Mouse (Mus musculus): ENCODE measurements around the gene Ptpn6. TPM values are rescaled to one million over a fixed set of nuclear protein-coding genes. Genes with fewer than 3 reads are reported as not detected.
A peak's percentile ranks its signal among the peaks of the same experiment; 100 is the strongest.

The Ptpn6 gene
- total RNA-seq, 1 experiment from 2014 or later: 315 TPM

DNA sequence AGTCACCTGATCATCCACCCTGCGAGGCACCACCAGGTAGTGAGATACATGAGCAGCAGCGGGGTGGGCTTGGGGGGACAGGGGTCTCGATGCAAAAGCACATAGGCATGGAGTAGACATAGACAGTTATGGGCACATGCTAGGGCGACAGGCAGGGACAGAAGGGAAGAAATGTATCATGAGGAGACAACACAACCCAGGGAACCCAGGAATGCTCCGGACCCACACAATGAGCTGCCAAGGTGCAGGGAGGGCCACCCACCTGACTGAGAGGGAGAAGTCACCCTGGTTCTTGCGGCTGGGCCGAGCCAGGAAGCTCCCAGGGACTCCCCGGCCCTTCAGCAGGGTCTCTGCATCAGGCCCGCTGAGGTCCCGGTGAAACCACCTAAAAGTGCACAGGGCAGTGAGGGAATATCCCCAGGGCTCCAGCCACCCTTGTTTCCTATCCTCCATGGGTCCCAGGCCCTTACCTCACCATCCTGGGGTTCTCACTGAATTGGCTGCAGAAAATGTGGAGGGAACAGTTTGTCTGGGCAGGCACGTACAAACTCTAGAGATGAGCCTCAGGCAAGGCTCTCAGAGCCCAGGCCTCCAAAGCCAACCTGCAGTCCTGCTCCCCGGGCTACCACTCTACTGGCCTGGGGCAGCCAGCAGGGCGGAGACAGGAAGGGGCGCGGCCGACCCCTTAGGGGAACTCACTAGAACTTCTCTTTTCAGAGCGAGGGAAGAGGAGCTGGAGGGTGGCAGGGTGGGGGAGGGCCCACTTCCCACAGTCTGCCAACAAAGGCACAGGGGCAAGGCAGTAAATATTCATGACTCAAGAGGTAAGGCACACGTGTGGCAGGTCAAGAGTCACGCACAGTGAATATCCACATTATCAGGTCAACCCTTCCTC is 5.8 kb downstream of the Ptpn6 start:
- peak; percentile 84 for ATAC-seq (replicated peaks; ENCODE audit: low read depth, poor library complexity, severe bottlenecking)

DNA sequence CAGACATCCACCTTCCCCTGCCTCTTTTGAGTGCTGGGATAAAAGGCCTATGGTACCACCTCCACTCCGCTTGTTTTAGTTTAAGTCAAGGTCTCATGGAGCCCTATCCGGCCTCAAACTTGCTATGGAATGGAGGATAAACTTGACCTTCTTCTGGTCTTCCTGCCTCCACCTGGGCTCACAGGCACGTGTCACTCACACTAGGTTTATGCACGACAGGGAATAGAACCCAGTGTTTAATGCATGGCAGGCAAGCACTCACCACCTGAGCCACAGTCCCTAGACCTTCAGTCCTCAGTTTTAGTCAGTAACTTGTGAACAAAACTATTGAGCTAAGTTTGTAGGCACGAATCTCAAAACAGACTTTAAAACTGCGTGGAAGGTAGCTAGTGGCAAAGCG is 7.5 kb downstream of the Ptpn6 start:
- no peak for ATAC-seq (replicated peaks; ENCODE audit: low read depth, poor library complexity, severe bottlenecking)

DNA sequence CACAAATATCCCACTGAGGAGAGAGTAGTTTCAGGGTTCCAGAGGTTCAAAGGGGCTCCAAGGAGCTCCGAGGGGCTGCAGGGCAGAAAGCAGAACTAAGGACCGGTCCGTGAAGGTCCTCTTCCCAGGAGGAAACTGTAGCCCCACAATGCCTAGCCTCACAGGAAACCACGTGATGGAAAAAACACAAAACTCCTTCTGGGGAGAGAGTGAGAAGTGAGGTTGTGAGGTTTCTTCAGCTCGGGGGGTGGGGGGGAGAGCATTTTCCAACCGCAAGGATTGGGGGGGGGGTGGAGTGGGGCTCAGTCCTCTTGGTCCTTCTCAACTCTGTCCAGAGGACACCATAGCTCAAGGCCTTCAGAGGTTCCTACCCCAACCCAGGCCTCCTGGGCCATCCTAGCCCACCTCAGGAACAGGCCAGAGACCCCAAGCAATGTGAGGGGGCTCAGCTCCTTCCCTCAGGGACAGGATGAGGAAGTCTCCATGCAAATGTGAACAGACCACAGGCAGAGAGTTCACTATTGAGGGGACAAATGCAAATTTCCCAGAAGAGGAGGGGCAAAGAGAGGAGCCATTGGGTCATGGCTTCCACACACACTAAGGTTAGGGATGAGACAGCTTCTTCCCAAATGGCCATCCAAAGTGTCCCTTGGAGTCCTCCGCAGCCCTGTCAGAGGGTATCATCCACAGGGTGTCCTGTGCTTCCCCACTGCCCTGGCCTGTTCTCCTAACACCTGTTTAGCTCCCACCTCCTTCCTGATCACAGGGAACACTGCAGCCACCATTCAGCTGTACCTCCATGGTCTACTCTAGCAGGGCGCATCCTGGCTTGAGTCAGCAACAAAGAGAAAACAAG is 8.4 kb downstream of the Ptpn6 start:
- ATAC-seq (replicated peaks; ENCODE audit: low read depth, poor library complexity, severe bottlenecking): peak; percentile 70

DNA sequence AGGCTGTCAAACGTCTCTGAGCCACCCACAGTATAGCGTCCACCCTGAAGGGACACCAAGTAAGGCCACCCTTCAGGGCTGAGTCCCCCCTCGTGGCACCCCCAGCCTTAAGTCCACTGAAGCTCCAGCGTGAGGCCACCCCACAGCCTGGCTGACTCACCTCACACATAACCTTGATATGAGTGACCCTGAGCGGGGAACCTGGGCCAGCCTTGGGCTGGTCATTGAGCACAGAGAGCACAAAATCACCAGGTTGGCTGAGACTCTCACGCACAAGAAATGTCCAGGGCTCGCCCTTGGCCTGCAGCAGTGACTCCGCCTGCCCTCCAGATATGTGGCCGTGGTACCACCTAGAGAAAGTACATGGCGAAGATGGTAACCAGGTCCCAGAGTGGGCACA is 9.9 kb downstream of the Ptpn6 start:
- no peak for ATAC-seq (replicated peaks; ENCODE audit: low read depth, poor library complexity, severe bottlenecking)

DNA sequence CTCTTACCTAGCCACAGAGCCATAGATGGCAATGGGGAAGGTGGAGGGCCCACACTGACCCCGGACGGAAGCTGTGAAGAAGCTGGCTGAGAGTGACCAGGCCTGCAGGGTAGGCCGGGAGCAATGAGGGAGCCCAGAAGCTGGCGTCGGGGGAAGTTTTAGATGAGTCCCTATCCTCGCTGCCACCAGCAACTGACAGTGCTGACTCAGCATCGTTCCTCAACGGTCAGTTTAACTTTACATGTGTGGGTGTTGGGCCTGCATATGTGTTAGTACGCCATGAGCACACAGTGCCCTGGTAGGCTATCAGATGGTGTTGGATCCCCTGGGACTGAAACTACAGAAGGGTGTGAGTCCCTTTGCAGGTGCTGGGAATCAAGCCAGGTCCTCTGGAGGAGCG is 14.0 kb downstream of the Ptpn6 start:
- no peak for ATAC-seq (replicated peaks; ENCODE audit: low read depth, poor library complexity, severe bottlenecking)

DNA sequence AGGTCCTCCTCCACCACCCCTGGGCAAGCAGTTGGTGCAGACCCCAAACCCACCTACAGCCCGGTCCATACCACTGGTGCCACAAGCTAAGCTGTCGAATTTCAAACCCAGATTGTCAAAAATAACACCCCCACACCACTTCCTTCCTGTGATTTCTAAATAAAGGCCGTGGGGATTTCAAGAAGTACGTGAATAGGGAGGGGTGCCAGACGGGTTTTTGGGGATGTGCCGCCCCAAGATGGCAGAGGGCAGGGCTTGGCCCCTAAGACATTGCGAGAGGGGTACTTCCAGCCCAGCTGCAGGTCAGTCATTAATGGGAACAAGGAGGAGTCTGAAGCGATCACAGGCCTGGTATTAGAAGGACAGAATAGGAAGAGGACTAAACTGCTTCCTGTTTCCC is 15.0 kb downstream of the Ptpn6 start:
- ATAC-seq (replicated peaks; ENCODE audit: low read depth, poor library complexity, severe bottlenecking): peak; percentile 50

DNA sequence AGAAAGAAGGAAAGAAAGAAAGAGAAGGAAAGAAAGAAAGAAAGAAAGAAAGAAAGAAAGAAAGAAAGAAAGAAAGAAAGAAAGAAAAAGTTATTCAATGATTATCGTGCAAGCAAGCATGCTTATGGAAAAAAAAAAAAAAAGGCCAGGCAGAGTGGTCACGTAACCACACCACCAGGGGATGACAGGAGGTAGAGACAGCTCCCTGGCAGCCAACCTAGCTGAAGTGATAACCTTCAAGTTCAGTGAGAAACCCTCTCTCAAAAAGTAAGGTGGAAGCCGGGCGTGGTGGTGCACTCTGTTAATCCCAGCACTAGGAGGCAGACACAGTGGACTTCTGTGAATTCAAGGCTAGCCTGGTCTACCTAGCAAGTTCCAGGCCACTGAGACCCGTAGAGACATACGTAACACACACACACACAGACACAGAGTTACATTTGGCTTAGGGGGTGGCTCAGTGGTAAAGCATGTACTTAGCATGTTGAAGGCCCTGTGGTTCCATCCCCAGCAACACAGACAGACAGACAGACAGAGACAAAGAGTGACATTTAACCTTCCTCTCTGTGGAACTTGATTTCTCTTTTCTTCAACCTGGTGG is 15.5 kb downstream of the Ptpn6 start:
- no peak for ATAC-seq (replicated peaks; ENCODE audit: low read depth, poor library complexity, severe bottlenecking)

DNA sequence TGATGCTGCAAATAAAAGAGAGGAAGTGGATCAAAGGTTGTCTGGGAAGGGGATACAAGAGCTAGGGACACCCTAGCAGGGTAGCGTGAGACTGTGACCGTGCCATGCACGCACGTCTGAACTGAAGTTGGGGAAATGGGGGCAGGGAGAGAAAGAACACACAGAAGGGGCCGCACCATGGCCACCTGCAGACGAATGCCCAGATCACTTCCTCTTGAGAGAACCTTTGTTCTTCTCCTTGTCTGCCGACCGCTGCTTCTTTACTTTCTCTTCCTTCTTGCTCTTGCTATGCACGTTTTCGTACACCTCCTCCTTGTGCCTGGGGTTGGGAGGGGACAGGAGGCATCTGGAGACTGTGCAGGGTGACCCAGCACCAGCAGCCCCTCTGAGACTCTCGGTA is 17.6 kb downstream of the Ptpn6 start:
- peak; percentile 31 for ATAC-seq (replicated peaks; ENCODE audit: low read depth, poor library complexity, severe bottlenecking)

DNA sequence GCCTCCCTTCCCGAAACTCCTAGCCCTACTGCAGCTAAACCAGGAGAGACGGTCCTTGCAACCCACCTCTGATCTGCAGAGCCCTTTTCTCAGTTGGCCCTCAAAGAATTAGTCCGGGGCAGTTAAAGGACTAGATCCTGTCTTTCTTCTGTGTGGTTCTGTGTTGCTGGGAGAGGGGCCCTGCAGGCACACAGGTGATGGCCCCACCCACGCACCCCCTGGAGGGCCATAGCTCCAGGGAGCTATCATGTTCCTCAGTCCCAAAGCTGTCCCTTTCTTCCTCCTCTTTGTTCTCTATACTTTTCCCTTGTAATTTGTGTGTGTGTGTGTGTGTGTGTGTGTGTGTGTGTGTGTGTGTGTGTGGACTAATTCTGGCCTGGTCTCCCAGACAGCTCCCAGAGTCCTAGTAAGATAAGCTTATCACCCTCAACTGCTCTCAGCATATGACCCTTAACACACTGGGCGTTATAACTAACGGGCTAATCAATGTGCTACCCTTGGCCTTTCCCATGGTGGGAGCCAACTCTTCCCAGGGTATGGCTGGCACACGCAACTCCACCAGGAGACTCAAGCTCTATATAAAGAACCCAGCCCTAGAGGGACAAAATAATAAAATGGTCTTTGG is 19.0 kb downstream of the Ptpn6 start:
- no peak for ATAC-seq (replicated peaks; ENCODE audit: low read depth, poor library complexity, severe bottlenecking)

DNA sequence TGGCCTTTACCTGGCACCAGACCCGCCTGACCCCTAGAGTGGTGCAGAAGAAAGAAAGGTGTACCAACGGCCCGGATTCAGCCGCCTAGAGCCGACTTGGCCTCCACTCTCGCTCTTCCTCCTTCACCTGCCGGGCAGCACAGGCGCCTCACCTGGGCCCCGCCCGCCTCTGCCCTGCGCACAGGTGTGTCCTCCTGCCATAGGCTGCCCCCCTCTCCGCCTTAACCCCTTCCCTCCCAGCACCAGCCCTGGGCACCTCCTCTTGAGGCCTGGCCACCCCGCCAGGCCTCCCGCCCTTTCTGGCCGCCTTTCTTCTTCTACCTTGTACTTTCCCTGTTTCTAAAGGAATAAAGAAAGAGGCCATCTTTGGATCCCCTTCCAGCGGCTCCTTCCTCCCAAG is 19.8 kb downstream of the Ptpn6 start:
- no peak for ATAC-seq (replicated peaks; ENCODE audit: low read depth, poor library complexity, severe bottlenecking)

DNA sequence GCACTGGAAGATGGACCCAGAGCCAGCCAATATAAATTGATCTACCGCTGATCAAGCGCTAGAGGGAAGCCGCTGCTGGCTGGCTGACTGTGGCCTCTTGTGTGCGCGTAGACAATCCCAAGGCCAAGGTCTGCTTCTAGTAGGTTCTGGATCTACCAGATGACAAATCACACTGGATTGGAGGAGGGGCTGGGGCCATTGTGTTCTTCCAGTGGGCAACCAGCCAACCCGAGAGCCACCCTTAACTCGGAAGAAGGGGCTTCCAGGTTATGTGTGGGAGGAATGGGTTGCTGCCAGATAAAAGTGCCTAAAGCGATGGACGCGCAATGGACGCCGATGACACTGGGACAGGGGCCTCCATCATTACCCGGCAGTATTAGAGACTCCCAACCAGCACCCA is 20.5 kb downstream of the Ptpn6 start:
- ATAC-seq (replicated peaks; ENCODE audit: low read depth, poor library complexity, severe bottlenecking): no peak

DNA sequence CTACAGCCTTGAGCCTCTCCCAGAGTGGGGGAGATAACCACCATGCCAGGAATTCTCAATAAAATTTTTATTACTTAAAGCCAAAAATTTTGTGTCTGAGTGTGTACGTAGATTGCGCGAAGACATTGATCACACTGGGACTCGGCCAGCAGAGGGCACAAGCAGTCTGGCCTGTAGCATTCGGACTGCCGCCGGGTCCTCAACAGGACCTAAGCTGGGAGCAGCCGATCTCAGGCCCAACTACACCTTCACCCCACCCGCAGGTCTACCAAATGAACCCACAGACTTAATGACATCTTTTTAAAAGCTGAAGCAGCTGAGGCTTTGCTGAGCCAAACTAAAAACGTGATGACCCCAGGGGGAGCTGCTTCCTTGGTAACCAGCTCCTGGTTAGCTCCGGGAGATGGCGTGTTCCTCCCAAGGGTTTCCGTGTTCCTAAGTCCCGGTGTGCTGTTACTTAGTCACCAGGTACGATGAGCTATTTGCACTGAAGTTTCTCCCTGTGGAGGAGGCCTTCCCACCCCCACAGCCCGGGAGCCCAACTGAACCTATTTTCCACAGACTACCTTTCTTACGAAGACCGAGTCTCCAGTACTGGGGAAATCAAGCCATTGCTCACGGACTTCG is 21.5 kb downstream of the Ptpn6 start:
- ATAC-seq (replicated peaks; ENCODE audit: low read depth, poor library complexity, severe bottlenecking): peak; percentile 37

DNA sequence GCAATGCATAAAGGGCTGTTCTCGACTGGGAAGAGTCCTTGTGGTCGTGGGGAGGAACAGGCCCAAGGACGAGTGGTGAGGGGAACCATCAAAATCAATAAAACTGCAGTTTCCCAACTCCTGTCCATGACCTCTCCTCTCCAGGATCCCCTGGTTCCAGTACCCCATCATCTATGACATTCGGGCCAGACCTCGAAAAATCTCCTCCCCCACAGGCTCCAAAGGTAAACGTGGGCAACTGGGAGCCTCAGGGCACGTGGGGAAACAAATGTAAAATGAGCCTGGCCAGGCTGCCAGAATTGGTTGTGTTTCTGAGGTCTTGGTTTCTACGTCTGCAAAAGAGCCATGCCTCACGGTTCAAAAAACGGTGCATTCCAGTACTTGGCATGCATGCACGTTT is 25.6 kb downstream of the Ptpn6 start:
- ATAC-seq (replicated peaks; ENCODE audit: low read depth, poor library complexity, severe bottlenecking): no peak

DNA sequence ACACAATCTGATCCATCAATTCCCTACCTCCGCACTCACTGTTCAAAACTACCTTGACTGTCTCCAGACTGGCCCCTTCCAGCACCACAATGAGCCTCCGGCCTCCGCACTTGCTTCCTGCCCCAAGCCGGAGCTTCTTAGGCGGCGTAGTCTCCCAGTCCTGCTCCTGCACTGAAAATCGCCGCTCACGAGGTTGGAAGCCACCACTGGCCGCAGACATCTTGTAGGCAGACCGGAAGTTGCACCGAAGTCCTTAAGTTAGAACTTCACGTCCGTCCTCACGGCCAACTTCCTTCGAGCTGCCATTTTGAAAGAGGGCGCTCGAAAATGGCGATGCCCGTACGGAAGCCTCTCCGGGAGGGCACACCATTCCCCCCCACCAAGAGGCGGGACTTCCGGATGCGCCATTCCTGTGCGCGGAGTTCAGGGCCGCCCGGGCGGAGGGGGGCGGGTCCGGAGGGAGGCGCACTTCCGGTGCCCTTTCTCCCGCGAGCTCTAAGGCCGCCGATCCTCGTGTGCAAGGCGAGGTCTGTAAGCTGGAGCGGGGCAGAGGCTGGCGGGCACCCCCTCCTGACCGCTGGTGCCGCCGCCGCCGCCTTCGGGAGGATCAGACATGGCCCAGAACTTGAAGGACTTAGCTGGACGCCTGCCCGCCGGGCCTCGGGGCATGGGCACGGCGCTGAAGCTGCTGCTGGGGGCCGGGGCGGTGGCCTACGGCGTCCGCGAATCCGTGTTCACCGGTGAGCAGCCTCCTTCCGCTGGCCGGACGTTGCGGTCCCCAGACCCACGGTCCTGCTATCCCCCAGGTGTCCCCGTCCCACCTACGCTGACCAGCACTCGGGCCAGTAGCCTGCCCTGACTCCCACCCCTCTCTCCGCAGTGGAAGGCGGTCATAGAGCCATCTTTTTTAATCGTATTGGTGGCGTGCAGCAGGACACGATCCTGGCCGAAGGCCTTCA is 26.4 kb downstream of the Ptpn6 start, which contains the start of the genes Emg1 and Phb2:
TSS of gene Emg1 (minus strand) at position 355 of the 959 bp plus-strand sequence.
TSS of gene Phb2 (plus strand) at position 513 of the 959 bp plus-strand sequence.
- peak; percentile 92 for ATAC-seq (replicated peaks; ENCODE audit: low read depth, poor library complexity, severe bottlenecking)

DNA sequence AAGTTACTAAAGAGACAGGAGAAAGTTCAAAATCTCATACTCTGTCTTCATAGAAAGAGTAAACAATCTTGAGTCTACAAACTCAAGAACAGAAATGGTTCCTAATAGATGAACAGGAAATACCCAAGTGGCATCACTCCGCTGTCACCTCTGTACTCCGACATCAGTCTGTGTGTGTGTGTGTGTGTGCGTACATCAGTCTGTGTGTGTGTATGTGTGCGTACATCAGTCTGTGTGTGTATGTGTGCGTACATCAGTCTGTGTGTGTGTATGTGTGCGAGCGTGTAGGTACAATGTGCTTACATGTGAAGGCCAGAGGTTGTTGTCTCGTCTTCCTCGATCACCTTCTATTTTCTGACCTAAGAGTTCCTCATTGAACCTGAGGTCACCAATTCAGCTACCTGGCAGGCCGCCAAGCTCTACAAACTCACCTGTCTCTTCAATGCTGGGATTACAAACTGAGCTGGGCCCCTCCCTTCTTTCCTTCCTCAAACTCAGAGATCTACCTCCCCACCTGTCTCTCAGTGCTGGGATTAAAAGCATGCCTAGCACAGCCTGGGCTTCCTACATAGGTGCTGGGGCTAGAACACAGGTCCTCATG is 30.1 kb downstream of the Ptpn6 start:
- no peak for ATAC-seq (replicated peaks; ENCODE audit: low read depth, poor library complexity, severe bottlenecking)

DNA sequence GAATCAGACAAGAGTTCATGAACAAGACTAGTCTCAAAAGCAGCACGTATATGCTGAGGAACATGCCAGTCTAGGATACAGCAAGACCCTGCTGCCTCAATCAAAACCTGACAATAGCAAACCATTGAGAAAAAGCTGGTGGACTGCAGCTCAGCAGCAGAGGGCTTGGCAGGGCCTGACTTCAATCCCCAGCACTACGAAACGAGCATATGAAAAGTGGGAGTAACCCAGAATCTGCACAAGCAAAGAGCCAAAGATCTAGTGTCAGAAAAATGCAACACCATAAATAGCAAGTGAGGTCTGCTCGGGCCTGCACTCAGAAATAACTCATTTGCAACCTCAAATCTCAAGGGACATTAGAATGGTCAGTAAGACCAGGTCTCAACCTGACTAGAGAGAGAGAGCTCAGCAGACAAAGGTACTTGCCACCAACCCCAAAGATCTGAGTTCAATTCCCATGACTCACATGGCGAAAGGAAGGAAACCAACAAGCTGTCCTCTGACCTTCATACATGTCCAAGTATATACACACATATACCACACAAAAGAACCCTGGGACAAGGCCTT is 32.4 kb downstream of the Ptpn6 start:
- no peak for ATAC-seq (replicated peaks; ENCODE audit: low read depth, poor library complexity, severe bottlenecking)

DNA sequence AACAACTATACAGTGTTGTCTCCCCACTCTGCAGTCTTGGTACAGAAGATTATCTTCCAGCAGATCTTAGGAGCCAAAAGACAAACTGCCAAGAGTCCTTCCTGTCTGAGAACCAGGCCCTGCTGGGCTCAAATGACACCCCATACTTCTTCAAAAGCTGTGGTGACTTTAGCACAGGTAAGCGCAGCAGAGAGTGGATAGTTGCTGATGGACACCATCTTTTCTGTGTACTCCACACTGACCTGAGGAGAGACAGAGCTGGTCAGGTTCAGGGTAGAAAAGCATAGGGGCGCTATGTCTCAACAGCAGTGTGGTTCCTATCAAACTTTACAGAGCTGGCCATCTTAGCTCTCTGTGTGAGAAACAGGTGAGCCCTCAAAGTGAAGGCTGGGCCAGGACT is 34.1 kb downstream of the Ptpn6 start:
- no peak for ATAC-seq (replicated peaks; ENCODE audit: low read depth, poor library complexity, severe bottlenecking)

DNA sequence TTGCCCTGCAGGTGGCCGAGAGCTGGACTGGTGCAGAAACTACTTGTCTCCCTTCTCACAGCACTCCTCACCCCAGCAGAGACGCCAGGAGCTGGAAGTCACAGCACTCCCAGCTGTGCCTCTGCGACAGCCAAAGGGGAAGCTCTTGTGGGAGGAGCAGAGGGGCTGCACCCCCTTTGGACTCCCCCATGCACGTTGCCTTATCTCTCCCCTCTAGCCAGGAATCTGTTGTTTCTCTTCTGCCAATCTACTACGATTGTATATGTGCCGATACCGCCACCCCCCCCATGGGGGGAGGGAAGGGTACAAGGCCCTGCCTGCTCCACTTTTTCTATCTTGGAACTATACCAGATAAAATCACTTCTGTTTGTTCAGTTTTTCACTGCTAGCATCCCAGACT is 34.7 kb downstream of the Ptpn6 start:
- no peak for ATAC-seq (replicated peaks; ENCODE audit: low read depth, poor library complexity, severe bottlenecking)
